Mouse (Mus musculus) heart, adult 2 months (tissue): ENCODE measurements around the gene Sdk2. TPM values are rescaled to one million over a fixed set of nuclear protein-coding genes. Genes with fewer than 3 reads are reported as not detected.

Experiments used
- DNase-seq, 2 experiments: peaks; one replicate each; pipeline ENCODE4 v3.0.0; 2021
- H3K27ac ChIP-seq: fragments of 200-600 bp; 2 replicates; pipeline ENCODE4 v1.8.1; 2022
- H3K27me3 ChIP-seq: fragments of 200-500 bp; 2 replicates; pipeline ENCODE4 v1.6.1; 2012; ENCODE audit warnings: mild to moderate bottlenecking, low read length, inconsistent platforms, mixed read lengths; ENCODE audit not compliant: control insufficient read depth, insufficient read depth
- H3K36me3 ChIP-seq: fragments of 200-500 bp; 2 replicates; pipeline ENCODE4 v1.6.1; 2012; ENCODE audit warnings: low read length, inconsistent platforms; ENCODE audit not compliant: control insufficient read depth, insufficient read depth
- H3K4me1 ChIP-seq: fragments of 200-500 bp; 2 replicates; pipeline ENCODE4 v1.6.1; 2011; ENCODE audit warnings: low read length; ENCODE audit not compliant: control insufficient read depth, insufficient read depth
- H3K4me3 ChIP-seq: fragments of 200-600 bp; 2 replicates; pipeline ENCODE4 v1.8.1; 2022
- H3K79me2 ChIP-seq: fragments of 200-500 bp; replicated peaks from 2 replicates; pipeline ENCODE4 v1.6.1; 2012; ENCODE audit warnings: mild to moderate bottlenecking, inconsistent platforms, low read length, moderate library complexity, mixed read lengths; ENCODE audit not compliant: control insufficient read depth, insufficient read depth
- H3K9ac ChIP-seq: fragments of 200-500 bp; 2 replicates; pipeline ENCODE4 v1.6.1; 2012; ENCODE audit warnings: low read depth, mild to moderate bottlenecking, control low read depth, inconsistent platforms, low read length, mixed read lengths
- CTCF ChIP-seq: fragments of 200-600 bp; IDR thresholded peaks from 2 replicates; pipeline ENCODE4 v1.8.1; 2022; ENCODE audit warnings: antibody characterized with exemption, mild to moderate bottlenecking, moderate library complexity
- EP300 ChIP-seq: fragments of 200-500 bp; IDR thresholded peaks from 2 replicates; pipeline ENCODE4 v1.6.1; 2011; ENCODE audit warnings: low read depth, low read length, control low read depth; ENCODE audit not compliant: insufficient read depth
- POLR2A ChIP-seq: fragments of 200-500 bp; IDR thresholded peaks from 2 replicates; pipeline ENCODE4 v1.6.1; 2011; ENCODE audit warnings: mild to moderate bottlenecking, low read depth, low read length, control low read depth; ENCODE audit not compliant: insufficient read depth
- WGBS: fragments of 180-500 bp; shearing (Covaris S2); methylation state at CpG from one replicate; pipeline ENCODE4 v1.1.7; 2018; 5-methylcytosine and 5-hydroxymethylcytosine counted together
- intact Hi-C: fragments of 180-260 bp; cut with DNase I; formaldehyde crosslinking; loops from one replicate; pipeline ENCODE4 v1.15.1; 2025
- polyA plus RNA-seq: library from polyadenylated mRNA; depleted of rRNA; stranded (reverse); fragments of >200 nt; gene quantifications from 2 replicates; pipeline ENCODE4 v1.2.3, GENCODE M21; 2012
- total RNA-seq, 2 experiments: library from RNA; stranded (reverse); gene quantifications; 2 replicates each; pipeline ENCODE4 v1.2.3; 2021

Sdk2 gene
- total and polyA plus RNA-seq, 3 experiments, result 0.49 to 1.9 (median 1.5) TPM

- TF ChIP-seq EP300 (no peak), CTCF (no peak), POLR2A (no peak)
- Histone ChIP-seq H3K27me3 (no peaks in the 10 kb centered on the region), H3K9ac (no peak overlapping the region), H3K4me1 (peaks cover 9% of the 10 kb centered on the region), H3K27ac (peak overlapping the region; percentile 66), H3K36me3 (no peaks in the 10 kb centered on the region), H3K4me3 (no peak overlapping the region), H3K79me2 (no peaks in the 10 kb centered on the region)
- no peak for DNase-seq
- intact Hi-C loops, result loop anchor here (2.0 kb wide), 1 partner anchor 19 kb away; no protein-coding TSS in a partner anchor
- WGBS, result 84% methylated on average over 13 of the region's 13 CpGs
Observed at GRCm38 (mm10) chr11:113787432-113788182, 279.2 kb downstream of the Sdk2 start.

DNA sequence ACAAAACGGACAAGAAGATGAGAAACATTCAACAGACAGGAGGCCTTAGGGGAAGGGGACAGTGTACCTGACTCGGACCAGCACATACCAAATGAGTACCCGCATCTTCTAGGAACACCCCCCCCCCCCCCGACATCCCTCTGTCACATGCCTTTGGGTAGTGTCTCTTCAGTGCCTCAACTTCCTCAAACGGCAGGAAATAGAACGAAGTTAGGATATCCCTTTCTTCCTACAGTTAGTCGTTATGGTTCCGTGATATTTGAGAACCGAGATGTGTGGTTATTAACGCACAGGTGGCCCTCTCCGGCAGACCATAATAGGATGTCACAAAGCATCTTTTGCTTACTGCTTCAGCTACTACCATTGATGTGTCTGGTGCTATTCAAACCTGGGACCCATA lies 279.8 kb downstream of the Sdk2 start:
- H3K79me2 ChIP-seq, result no peaks in the 10 kb centered on the region
- TF ChIP-seq EP300, result no peak
- no peak for TF ChIP-seq CTCF
- no peak for TF ChIP-seq POLR2A
- no peak overlapping the region for H3K4me3 ChIP-seq
- no peak overlapping the region for H3K9ac ChIP-seq
- intact Hi-C loops, result no loop called here
- no peak for DNase-seq
- H3K27ac ChIP-seq, result no peak overlapping the region
- H3K4me1 ChIP-seq, result peaks cover 9% of the 10 kb centered on the region
- H3K27me3 ChIP-seq, result no peaks in the 10 kb centered on the region
- no peaks in the 10 kb centered on the region for H3K36me3 ChIP-seq
- WGBS, result 84% methylated on average over 11 of the region's 11 CpGs

DNA sequence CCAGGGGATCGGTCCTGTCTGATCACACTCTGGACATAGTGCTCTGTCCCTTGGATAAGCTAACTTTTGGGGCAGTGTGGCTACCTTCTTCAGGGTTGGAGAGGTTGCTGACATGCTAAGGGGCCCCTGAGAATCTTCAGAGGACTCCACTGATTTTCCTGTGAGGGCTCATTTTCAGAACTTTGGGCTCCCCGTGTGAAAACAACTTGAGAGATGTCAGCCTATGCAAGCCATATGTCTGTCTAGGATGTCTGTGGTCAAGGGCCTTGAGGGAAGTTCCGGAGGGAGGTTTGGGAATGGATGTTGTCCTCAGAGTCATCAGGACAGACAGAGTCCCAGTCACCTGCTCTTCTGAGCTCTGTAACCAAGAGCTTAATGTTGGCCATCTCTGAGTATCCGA lies 280.5 kb downstream of the Sdk2 start:
- H3K36me3 ChIP-seq, result no peaks in the 10 kb centered on the region
- H3K27me3 ChIP-seq, result no peaks in the 10 kb centered on the region
- 68% methylated on average over 4 of the region's 4 CpGs for WGBS
- no peaks in the 10 kb centered on the region for H3K79me2 ChIP-seq
- H3K4me1 ChIP-seq, result peaks cover 9% of the 10 kb centered on the region
- no peak overlapping the region for H3K4me3 ChIP-seq
- TF ChIP-seq POLR2A (no peak), EP300 (no peak), CTCF (no peak)
- peak overlapping the region; percentile 68 for H3K27ac ChIP-seq
- no peak for DNase-seq
- H3K9ac ChIP-seq, result no peak overlapping the region
- intact Hi-C loops, result no loop called here

GRCm38 (mm10) chr11:113785406-113786171 lies 281.3 kb downstream of the Sdk2 start:
- WGBS, result 17% methylated on average over 19 of the region's 19 CpGs
- intact Hi-C loops, result no loop called here
- TF ChIP-seq POLR2A (0 out of 2 replicates have a peak, but pooled peaks have one; percentile 38), EP300 (no peak), CTCF (no peak)

GRCm38 (mm10) chr11:113784656-113785396 lies 282.0 kb downstream of the Sdk2 start:
- no peak for DNase-seq
- no peak for TF ChIP-seq CTCF
- no peak for TF ChIP-seq EP300
- TF ChIP-seq POLR2A, result no peak
- peaks cover 9% of the 10 kb centered on the region for H3K4me1 ChIP-seq
- no peak overlapping the region for H3K4me3 ChIP-seq
- H3K9ac ChIP-seq, result no peak overlapping the region
- H3K27me3 ChIP-seq, result no peaks in the 10 kb centered on the region
- peak overlapping the region; percentile 61 for H3K27ac ChIP-seq
- H3K79me2 ChIP-seq, result no peaks in the 10 kb centered on the region
- no peaks in the 10 kb centered on the region for H3K36me3 ChIP-seq
- intact Hi-C loops, result no loop called here
- WGBS, result 80% methylated on average over 2 of the region's 2 CpGs

More at GRCm38 (mm10) chr11:113785406-113786171, 281.3 kb downstream of the Sdk2 start:
- DNase-seq, result peak; percentile 70 to 73
- peaks cover 9% of the 10 kb centered on the region for H3K4me1 ChIP-seq
- H3K27me3 ChIP-seq, result no peaks in the 10 kb centered on the region
- no peaks in the 10 kb centered on the region for H3K36me3 ChIP-seq
- H3K4me3 ChIP-seq, result no peak overlapping the region
- peak overlapping the region; percentile 68 for H3K27ac ChIP-seq
- no peaks in the 10 kb centered on the region for H3K79me2 ChIP-seq
- peak overlapping the region; percentile 37; the same call in 1 of the 2 replicates for H3K9ac ChIP-seq
